Mouse (Mus musculus): ENCODE measurements around the gene Nkx2-1. TPM values are rescaled to one million over a fixed set of nuclear protein-coding genes. Genes with fewer than 3 reads are reported as not detected.

Nkx2-1 gene
- polyA plus RNA-seq, 1 experiment from 2014 or later, result 0.11 TPM

GRCm38 (mm10) chr12:56519071-56519737, 17.5 kb downstream of the Nkx2-1 start:
- 24% methylated on average over 13 of the region's 13 CpGs for WGBS
- Histone ChIP-seq H3K36me3 (ENCODE audit: control insufficient read depth, insufficient read depth, low read length) (no peaks in the 10 kb centered on the region), H3K27me3 (ENCODE audit: control insufficient read depth, insufficient read depth, low read length) (peaks cover 85% of the 10 kb centered on the region), H3K4me3 (ENCODE audit: low read depth, low read length) (no peak overlapping the region), H3K9me3 (ENCODE audit: control insufficient read depth, low read length) (no peaks in the 10 kb centered on the region), H3K9ac (ENCODE audit: low read depth, low read length) (no peak overlapping the region), H3K27ac (ENCODE audit: low read depth, low read length) (no peak overlapping the region), H3K4me2 (replicated peaks; ENCODE audit: low read depth, low read length) (no peak overlapping the region), H3K4me1 (replicated peaks; ENCODE audit: control insufficient read depth, insufficient read depth, low read length) (no peaks in the 10 kb centered on the region; the same call in 1 of the 2 replicates)
- DNase-seq (ENCODE audit: low spot score) (peak; percentile 43), ATAC-seq (ENCODE audit: low FRiP score) (no peak)

- no peak overlapping the region for H3K9ac ChIP-seq (ENCODE audit: low read depth, low read length)
- WGBS, result 57% methylated on average over 5 of the region's 5 CpGs
- DNase-seq (ENCODE audit: low spot score) (no peak), ATAC-seq (ENCODE audit: low FRiP score) (no peak)
- no peaks in the 10 kb centered on the region; the same call in 1 of the 2 replicates for H3K4me1 ChIP-seq (replicated peaks; ENCODE audit: control insufficient read depth, insufficient read depth, low read length)
- H3K9me3 ChIP-seq (ENCODE audit: control insufficient read depth, low read length), result no peaks in the 10 kb centered on the region
- no peak overlapping the region for H3K4me2 ChIP-seq (replicated peaks; ENCODE audit: low read depth, low read length)
- H3K36me3 ChIP-seq (ENCODE audit: control insufficient read depth, insufficient read depth, low read length), result no peaks in the 10 kb centered on the region
- peaks cover 83% of the 10 kb centered on the region for H3K27me3 ChIP-seq (ENCODE audit: control insufficient read depth, insufficient read depth, low read length)
- no peak overlapping the region for H3K4me3 ChIP-seq (ENCODE audit: low read depth, low read length)
- H3K27ac ChIP-seq (ENCODE audit: low read depth, low read length), result no peak overlapping the region
Observed at GRCm38 (mm10) chr12:56518221-56518620, 18.5 kb downstream of the Nkx2-1 start.

- no peak overlapping the region for H3K4me3 ChIP-seq (ENCODE audit: low read depth, low read length)
- H3K9ac ChIP-seq (ENCODE audit: low read depth, low read length), result no peak overlapping the region
- H3K4me2 ChIP-seq (replicated peaks; ENCODE audit: low read depth, low read length), result no peak overlapping the region
- no peaks in the 10 kb centered on the region for H3K4me1 ChIP-seq (replicated peaks; ENCODE audit: control insufficient read depth, insufficient read depth, low read length)
- no peak overlapping the region for H3K27ac ChIP-seq (ENCODE audit: low read depth, low read length)
- no peaks in the 10 kb centered on the region for H3K36me3 ChIP-seq (ENCODE audit: control insufficient read depth, insufficient read depth, low read length)
- peaks cover 70% of the 10 kb centered on the region for H3K27me3 ChIP-seq (ENCODE audit: control insufficient read depth, insufficient read depth, low read length)
- WGBS, result 87% methylated on average over 5 of the region's 5 CpGs
- DNase-seq (ENCODE audit: low spot score) (no peak), ATAC-seq (ENCODE audit: low FRiP score) (no peak)
- H3K9me3 ChIP-seq (ENCODE audit: control insufficient read depth, low read length), result no peaks in the 10 kb centered on the region
Observed at GRCm38 (mm10) chr12:56514831-56515230, 21.9 kb downstream of the Nkx2-1 start.

- no peaks in the 10 kb centered on the region for H3K36me3 ChIP-seq (ENCODE audit: control insufficient read depth, insufficient read depth, low read length)
- H3K4me1 ChIP-seq (replicated peaks; ENCODE audit: control insufficient read depth, insufficient read depth, low read length), result no peaks in the 10 kb centered on the region
- H3K27ac ChIP-seq (ENCODE audit: low read depth, low read length), result no peak overlapping the region
- peaks cover 38% of the 10 kb centered on the region for H3K27me3 ChIP-seq (ENCODE audit: control insufficient read depth, insufficient read depth, low read length)
- H3K9me3 ChIP-seq (ENCODE audit: control insufficient read depth, low read length), result no peaks in the 10 kb centered on the region
- no peak for DNase-seq (ENCODE audit: low spot score)
- no peak overlapping the region for H3K9ac ChIP-seq (ENCODE audit: low read depth, low read length)
- no peak overlapping the region for H3K4me2 ChIP-seq (replicated peaks; ENCODE audit: low read depth, low read length)
- ATAC-seq (ENCODE audit: low FRiP score), result no peak
- WGBS, result 42% methylated on average over 8 of the region's 8 CpGs
- no peak overlapping the region for H3K4me3 ChIP-seq (ENCODE audit: low read depth, low read length)
Observed at GRCm38 (mm10) chr12:56508413-56508812, 28.3 kb downstream of the Nkx2-1 start.

GRCm38 (mm10) chr12:56487046-56487445, 49.7 kb downstream of the Nkx2-1 start:
- Histone ChIP-seq H3K27ac (ENCODE audit: low read depth, low read length) (no peak overlapping the region), H3K9ac (ENCODE audit: low read depth, low read length) (no peak overlapping the region), H3K9me3 (ENCODE audit: control insufficient read depth, low read length) (no peaks in the 10 kb centered on the region), H3K36me3 (ENCODE audit: control insufficient read depth, insufficient read depth, low read length) (no peaks in the 10 kb centered on the region), H3K27me3 (ENCODE audit: control insufficient read depth, insufficient read depth, low read length) (no peaks in the 10 kb centered on the region; the same call in 1 of the 2 replicates), H3K4me1 (replicated peaks; ENCODE audit: control insufficient read depth, insufficient read depth, low read length) (no peaks in the 10 kb centered on the region), H3K4me2 (replicated peaks; ENCODE audit: low read depth, low read length) (no peak overlapping the region), H3K4me3 (ENCODE audit: low read depth, low read length) (no peak overlapping the region)
- DNase-seq (ENCODE audit: low spot score) (no peak), ATAC-seq (ENCODE audit: low FRiP score) (no peak)
- 38% methylated on average over 3 of the region's 3 CpGs for WGBS

GRCm38 (mm10) chr12:56482606-56483005, 54.1 kb downstream of the Nkx2-1 start:
- Histone ChIP-seq H3K4me2 (replicated peaks; ENCODE audit: low read depth, low read length) (no peak overlapping the region), H3K36me3 (ENCODE audit: control insufficient read depth, insufficient read depth, low read length) (no peaks in the 10 kb centered on the region), H3K4me3 (ENCODE audit: low read depth, low read length) (no peak overlapping the region), H3K9ac (ENCODE audit: low read depth, low read length) (no peak overlapping the region), H3K4me1 (replicated peaks; ENCODE audit: control insufficient read depth, insufficient read depth, low read length) (no peaks in the 10 kb centered on the region), H3K9me3 (ENCODE audit: control insufficient read depth, low read length) (no peaks in the 10 kb centered on the region), H3K27ac (ENCODE audit: low read depth, low read length) (no peak overlapping the region), H3K27me3 (ENCODE audit: control insufficient read depth, insufficient read depth, low read length) (no peaks in the 10 kb centered on the region; the same call in 1 of the 2 replicates)
- WGBS, result 80% methylated on average over 10 of the region's 10 CpGs
- ATAC-seq (ENCODE audit: low FRiP score) (no peak), DNase-seq (ENCODE audit: low spot score) (no peak)

Other genes starting within 250 kb of the Nkx2-1 start
- 43.3 and 51.3 TPM in 2 replicates for gene Mbip, start 191.0 kb downstream of the Nkx2-1 start, polyA plus RNA-seq (2014; fragmentation: Nextera tagmentation; extraction: Ambion mirVana)
- gene Nkx2-9, start 76.4 kb upstream of the Nkx2-1 start, polyA plus RNA-seq (2014; fragmentation: Nextera tagmentation; extraction: Ambion mirVana), result 1.0 and 1.7 TPM in 2 replicates
- gene Pax9, start 154.9 kb upstream of the Nkx2-1 start, polyA plus RNA-seq (2014; fragmentation: Nextera tagmentation; extraction: Ambion mirVana), result 1.4 and 2.5 TPM in 2 replicates